Mouse (Mus musculus): ENCODE data around the gene Map3k9. TPM values are rescaled to one million over a fixed set of nuclear protein-coding genes. Genes with fewer than 3 reads are reported as not detected.
A peak's percentile ranks its signal among the peaks of the same experiment; 100 is the strongest.

The Map3k9 gene
- total RNA-seq (2021) = under 1 TPM; 0.07 to 0.14 TPM
- long read RNA-seq, experiment 1 = 0 reads
- long read RNA-seq, experiment 2 = 0 reads

GRCm38 (mm10) chr12:81781105-81781909 is at the start of gene Map3k9:
Gene Map3k9 (minus strand): TSS chr12:81781175.
- peak; percentile 88 for DNase-seq (ENCODE audit: low spot score)

- no peak for DNase-seq (ENCODE audit: low spot score)
Observed at GRCm38 (mm10) chr12:81828355-81828754, 47.4 kb upstream of the Map3k9 start.

GRCm38 (mm10) chr12:81822778-81823480 is 42.0 kb upstream of the Map3k9 start:
- DNase-seq (ENCODE audit: low spot score) = no peak

- DNase-seq (ENCODE audit: low spot score) = peak; percentile 62
Observed at GRCm38 (mm10) chr12:81822176-81822575, 41.2 kb upstream of the Map3k9 start.

- DNase-seq (ENCODE audit: low spot score) = no peak
Observed at GRCm38 (mm10) chr12:81820700-81821099, 39.7 kb upstream of the Map3k9 start.

GRCm38 (mm10) chr12:81817126-81817505 is 36.1 kb upstream of the Map3k9 start:
- DNase-seq (ENCODE audit: low spot score) = no peak

- no peak for DNase-seq (ENCODE audit: low spot score)
Observed at GRCm38 (mm10) chr12:81816330-81817125, 35.6 kb upstream of the Map3k9 start.

GRCm38 (mm10) chr12:81814742-81815141 is 33.8 kb upstream of the Map3k9 start:
- DNase-seq (ENCODE audit: low spot score) = no peak

GRCm38 (mm10) chr12:81810417-81810816 is 29.4 kb upstream of the Map3k9 start:
- no peak for DNase-seq (ENCODE audit: low spot score)

GRCm38 (mm10) chr12:81808596-81808995 is 27.6 kb upstream of the Map3k9 start:
- DNase-seq (ENCODE audit: low spot score) = no peak

- no peak for DNase-seq (ENCODE audit: low spot score)
Observed at GRCm38 (mm10) chr12:81807953-81808352, 27.0 kb upstream of the Map3k9 start.

- DNase-seq (ENCODE audit: low spot score) = no peak
Observed at GRCm38 (mm10) chr12:81807529-81807837, 26.5 kb upstream of the Map3k9 start.

GRCm38 (mm10) chr12:81806759-81807528 is 26.0 kb upstream of the Map3k9 start:
- DNase-seq (ENCODE audit: low spot score) = peak; percentile 24

- no peak for DNase-seq (ENCODE audit: low spot score)
Observed at GRCm38 (mm10) chr12:81806114-81806513, 25.1 kb upstream of the Map3k9 start.

GRCm38 (mm10) chr12:81803803-81804202 is 22.8 kb upstream of the Map3k9 start:
- DNase-seq (ENCODE audit: low spot score) = no peak

- no peak for DNase-seq (ENCODE audit: low spot score)
Observed at GRCm38 (mm10) chr12:81803016-81803415, 22.0 kb upstream of the Map3k9 start.

GRCm38 (mm10) chr12:81801134-81801533 is 20.2 kb upstream of the Map3k9 start:
- no peak for DNase-seq (ENCODE audit: low spot score)

GRCm38 (mm10) chr12:81796541-81796940 is 15.6 kb upstream of the Map3k9 start:
- peak; percentile 80 for DNase-seq (ENCODE audit: low spot score)

GRCm38 (mm10) chr12:81792511-81793218 is 11.7 kb upstream of the Map3k9 start:
- no peak for DNase-seq (ENCODE audit: low spot score)

- DNase-seq (ENCODE audit: low spot score) = no peak
Observed at GRCm38 (mm10) chr12:81789499-81789898, 8.5 kb upstream of the Map3k9 start.

GRCm38 (mm10) chr12:81788672-81789084 is 7.7 kb upstream of the Map3k9 start:
- peak; percentile 92 for DNase-seq (ENCODE audit: low spot score)

Data from gastrocnemius, adult 18-20 months (tissue).